Mouse (Mus musculus) liver, adult 2 months (tissue): ENCODE data around the gene Noc4l.

ENCODE experiments used
- CTCF ChIP-seq: fragments of 200-500 bp; IDR thresholded peaks from 2 replicates; pipeline ENCODE4 v1.5.1; 2011; ENCODE audit warnings: low read depth, low read length, control low read depth
- POLR2A ChIP-seq: fragments of 200-500 bp; IDR thresholded peaks from 2 replicates; pipeline ENCODE4 v1.6.1; 2011; ENCODE audit warnings: low read length, control low read depth; ENCODE audit not compliant: insufficient read depth; ENCODE audit errors: extremely low read depth

DNA sequence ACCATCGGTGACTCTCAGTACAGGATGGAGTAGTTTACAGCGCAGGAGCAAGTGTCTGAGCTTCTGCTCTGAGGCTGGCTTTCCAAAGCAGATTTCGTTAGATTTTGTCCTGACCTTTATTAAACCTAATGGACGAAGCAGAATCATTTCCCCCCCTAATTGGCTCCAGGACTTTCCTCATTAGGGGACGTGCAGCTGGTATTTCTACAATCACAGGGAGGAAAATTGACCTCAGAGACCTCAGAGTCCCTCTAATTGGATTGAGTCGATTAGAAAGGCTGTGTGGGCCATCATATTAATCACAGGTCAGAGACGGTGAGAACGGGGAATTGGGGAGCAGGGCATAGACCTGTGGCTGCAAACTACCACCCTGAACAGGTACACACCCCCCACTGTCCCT lies 44.3 kb downstream of the Noc4l start:
- no peak for TF ChIP-seq CTCF
- no peak for TF ChIP-seq POLR2A
